Mouse (Mus musculus): ENCODE measurements at regions not wholly inside any gene's neighbourhood (a gene's known extent, or its start where the extent isn't known, plus 50 kb on each side); places are given as distances from the start of the nearest gene placed in this dataset.
A peak's percentile ranks its signal among the peaks of the same experiment; 100 is the strongest.

GRCm38 (mm10) chr8:77774551-77775335, 50.5 kb upstream of the Ednra start:
- DNase-seq (ENCODE audit: extremely low spot score, low spot score) = no peak

- no peak for DNase-seq (ENCODE audit: extremely low spot score, low spot score)
These were observed 51.3 kb upstream of the Ednra start for GRCm38 (mm10) chr8:77775526-77775925.

- DNase-seq (ENCODE audit: extremely low spot score, low spot score) = peak; percentile 6
These were observed 53.3 kb upstream of the Ednra start for GRCm38 (mm10) chr8:77777597-77777996.

- DNase-seq (ENCODE audit: extremely low spot score, low spot score) = no peak
These were observed 61.5 kb upstream of the Ednra start for GRCm38 (mm10) chr8:77785676-77786255.

- no peak for DNase-seq (ENCODE audit: extremely low spot score, low spot score)
These were observed 70.6 kb upstream of the Ednra start for GRCm38 (mm10) chr8:77794911-77795310.

- no peak for DNase-seq (ENCODE audit: extremely low spot score, low spot score)
These were observed 79.1 kb upstream of the Ednra start for GRCm38 (mm10) chr8:77803147-77803903.

- DNase-seq (ENCODE audit: extremely low spot score, low spot score) = no peak
These were observed 80.3 kb upstream of the Ednra start for GRCm38 (mm10) chr8:77804536-77804935.

GRCm38 (mm10) chr8:77804956-77805355, 80.7 kb upstream of the Ednra start:
- no peak for DNase-seq (ENCODE audit: extremely low spot score, low spot score)

- no peak for DNase-seq (ENCODE audit: extremely low spot score, low spot score)
These were observed 81.4 kb upstream of the Ednra start for GRCm38 (mm10) chr8:77805657-77806056.

GRCm38 (mm10) chr8:77814796-77815647, 90.8 kb upstream of the Ednra start:
- DNase-seq (ENCODE audit: extremely low spot score, low spot score) = peak; percentile 62

GRCm38 (mm10) chr8:77815648-77815971, 91.3 kb upstream of the Ednra start:
- peak; percentile 45 for DNase-seq (ENCODE audit: extremely low spot score, low spot score)

- DNase-seq (ENCODE audit: extremely low spot score, low spot score) = no peak
These were observed 92.0 kb upstream of the Ednra start for GRCm38 (mm10) chr8:77816217-77816616.

GRCm38 (mm10) chr8:77825786-77826185, 101.5 kb upstream of the Ednra start:
- no peak for DNase-seq (ENCODE audit: extremely low spot score, low spot score)

- no peak for DNase-seq (ENCODE audit: extremely low spot score, low spot score)
These were observed 102.0 kb upstream of the Ednra start for GRCm38 (mm10) chr8:77826255-77826654.

- no peak for DNase-seq (ENCODE audit: extremely low spot score, low spot score)
These were observed 103.8 kb upstream of the Ednra start for GRCm38 (mm10) chr8:77828079-77828478.

GRCm38 (mm10) chr8:77829126-77829748, 105.0 kb upstream of the Ednra start:
- DNase-seq (ENCODE audit: extremely low spot score, low spot score) = peak; percentile 35

GRCm38 (mm10) chr8:77829764-77830163, 105.5 kb upstream of the Ednra start:
- DNase-seq (ENCODE audit: extremely low spot score, low spot score) = no peak

- DNase-seq (ENCODE audit: extremely low spot score, low spot score) = no peak
These were observed 110.0 kb upstream of the Ednra start for GRCm38 (mm10) chr8:77834283-77834682.

GRCm38 (mm10) chr8:77836902-77837489, 112.7 kb upstream of the Ednra start:
- DNase-seq (ENCODE audit: extremely low spot score, low spot score) = no peak

- peak; percentile 25 for DNase-seq (ENCODE audit: extremely low spot score, low spot score)
These were observed 118.3 kb upstream of the Ednra start for GRCm38 (mm10) chr8:77842392-77843139.

Data from neural tube, embryonic 10.5 days (tissue).